Mouse (Mus musculus) erythroblast, adult 5-6 weeks (primary cell): ENCODE measurements around the gene Serhl. TPM values are rescaled to one million over a fixed set of nuclear protein-coding genes. Genes with fewer than 3 reads are reported as not detected.
"Not testable (repeated sequence)": the region's sequence is repeated elsewhere in the genome, so short reads cannot be mapped to it uniquely, and the experiment has no call there.

ENCODE experiments used
- ATAC-seq: replicated peaks from 2 replicates; pipeline ENCODE4 v1.8.0; 2016; ENCODE audit warnings: moderate number of reproducible peaks, mild to moderate bottlenecking, moderate TSS enrichment, inconsistent platforms; ENCODE audit not compliant: poor library complexity, low FRiP score, severe bottlenecking
- total RNA-seq, 2 experiments: library from RNA; stranded (forward) in 1 of 2; stranded (reverse) in 1 of 2; fragments of 150-400 nt in 1 of 2; fragments of 200-764, 138-1000 nt in 1 of 2; gene quantifications; 2 replicates each; pipeline versions ENCODE4 v1.2.3 to v1.2.4; 2015 to 2017; ENCODE audit warnings: low replicate concordance in 2 of 2

The Serhl gene
- 14.2 and 18.3 TPM in 2 replicates for total RNA-seq (2015; ENCODE audit: low replicate concordance)
- total RNA-seq (2017; ENCODE audit: low replicate concordance): 7.0 and 19.4 TPM in 2 replicates

DNA sequence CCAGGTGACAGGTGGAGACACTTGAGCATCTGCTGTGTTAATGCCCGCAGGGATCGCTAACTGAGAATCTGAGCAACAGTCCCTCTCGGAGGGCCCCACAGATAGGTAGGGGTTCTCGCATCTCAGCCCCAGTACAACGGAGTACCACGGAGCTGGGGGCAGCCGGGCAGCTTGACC is at the start of gene Serhl:
TSS of gene Serhl (plus strand) at position 78 of the 177 bp plus-strand sequence.
- no peak for ATAC-seq

- no peak for ATAC-seq
Observed at GRCm38 (mm10) chr15:83040156-83040555, 49.1 kb upstream of the Serhl start.

DNA sequence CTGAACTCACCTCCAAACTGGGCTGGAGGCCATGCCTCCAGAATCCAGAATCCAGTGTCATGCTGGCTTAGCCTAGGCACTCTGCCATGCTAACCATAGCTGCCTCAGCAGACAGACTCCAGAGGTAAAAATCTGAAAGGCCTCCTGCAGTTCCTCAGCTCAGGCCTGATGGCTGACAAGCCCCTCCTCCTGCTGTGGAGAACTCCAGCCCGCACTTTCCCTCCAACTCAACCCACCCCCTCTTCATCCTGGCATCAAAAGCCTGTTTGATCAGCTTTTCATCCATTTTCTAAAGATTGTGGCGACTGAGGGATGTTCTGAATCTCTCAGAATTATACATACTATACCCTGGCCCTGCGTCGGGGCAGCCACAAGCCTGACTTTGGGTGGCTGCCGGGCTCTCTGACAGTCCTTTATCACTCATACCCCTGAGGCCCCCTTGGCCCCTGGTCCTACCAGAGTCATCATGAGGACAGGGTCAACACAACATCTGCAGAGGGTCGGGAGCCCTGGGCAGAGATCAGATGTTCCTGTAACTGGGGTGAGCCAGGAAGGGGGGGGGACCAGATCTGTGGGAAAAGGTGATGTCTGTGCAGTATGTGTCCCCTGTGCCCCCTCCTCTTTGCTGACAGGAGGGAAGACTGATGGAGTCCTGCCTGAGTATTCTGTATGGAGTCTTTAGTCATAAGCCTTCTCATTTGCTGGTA is 46.5 kb upstream of the Serhl start:
- no peak for ATAC-seq

DNA sequence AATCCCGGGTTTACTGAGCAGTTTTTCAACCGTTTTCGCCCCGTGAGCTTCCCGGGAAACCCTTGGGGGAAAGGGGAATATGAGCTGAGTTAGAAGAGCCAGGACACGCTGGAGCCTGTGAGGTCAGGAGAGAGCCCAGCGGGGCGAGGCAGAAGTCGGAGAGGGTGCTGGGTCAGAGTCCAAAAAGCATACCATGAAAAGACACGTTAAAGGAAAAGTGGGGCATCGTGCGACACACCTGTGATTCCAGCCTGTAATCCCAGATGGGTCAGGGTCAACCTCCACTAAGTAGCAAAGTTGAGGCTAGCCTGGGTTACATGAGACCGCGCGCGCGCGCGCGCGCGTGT is 46.0 kb upstream of the Serhl start:
- ATAC-seq: no peak

DNA sequence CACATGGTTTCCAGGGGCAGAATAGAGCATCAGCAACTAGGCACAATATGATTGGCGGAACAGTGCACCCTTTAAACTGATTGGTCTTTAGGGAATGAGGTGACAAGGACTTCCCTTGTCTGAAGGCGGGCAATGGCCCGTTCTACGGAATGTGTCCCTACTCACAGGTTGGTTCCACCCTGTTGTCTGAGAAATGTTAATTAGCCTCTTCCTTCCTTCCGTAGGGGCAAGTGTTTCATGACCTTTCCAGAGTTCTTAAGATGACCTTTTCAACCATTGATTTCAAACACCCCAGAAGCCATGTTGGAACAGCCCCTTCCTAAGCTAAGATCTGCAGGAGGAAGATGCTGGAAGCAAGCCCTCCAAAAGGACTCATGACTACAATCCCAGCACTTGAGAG is 43.7 kb upstream of the Serhl start:
- ATAC-seq: not testable (repeated sequence)

DNA sequence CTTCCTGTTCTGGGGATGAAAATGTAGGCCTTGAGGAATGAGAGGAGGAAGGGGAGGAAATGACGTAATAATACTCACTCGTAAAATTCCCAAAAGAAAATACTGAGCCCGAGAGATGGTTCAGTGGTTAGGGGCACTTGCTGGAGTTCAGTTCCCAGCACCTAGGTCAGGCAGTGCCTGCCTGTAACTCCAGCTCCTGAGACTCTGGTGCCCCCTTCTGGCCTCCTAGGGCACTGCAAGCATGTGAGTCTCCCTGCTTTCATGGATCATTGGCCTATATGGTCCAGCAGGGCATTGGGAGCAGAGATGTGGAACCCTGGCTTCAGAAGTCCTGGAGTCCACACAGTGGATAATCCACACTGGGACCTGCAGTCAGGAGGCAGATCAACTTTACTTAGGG is 43.0 kb upstream of the Serhl start:
- peak; percentile 51; the same call in 1 of the 2 replicates for ATAC-seq

DNA sequence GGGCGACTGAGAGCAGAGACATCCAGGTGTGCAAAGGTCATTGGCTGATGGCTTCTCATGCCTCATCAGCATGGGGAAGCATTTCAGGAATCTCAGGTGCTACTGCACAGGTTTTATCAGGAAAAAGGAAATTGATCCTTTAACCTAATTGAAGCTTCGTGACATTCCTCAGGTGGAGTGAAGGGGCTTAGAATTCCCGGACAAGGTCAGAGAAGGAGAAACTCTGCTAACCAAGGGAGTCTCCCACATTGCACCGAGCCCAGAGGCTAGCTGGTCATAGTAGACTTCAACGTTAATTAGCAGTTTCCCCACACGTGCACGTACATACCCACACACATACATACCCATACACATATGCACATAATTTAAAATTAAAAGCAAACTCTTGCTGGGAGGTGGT is 42.6 kb upstream of the Serhl start:
- ATAC-seq: no peak

DNA sequence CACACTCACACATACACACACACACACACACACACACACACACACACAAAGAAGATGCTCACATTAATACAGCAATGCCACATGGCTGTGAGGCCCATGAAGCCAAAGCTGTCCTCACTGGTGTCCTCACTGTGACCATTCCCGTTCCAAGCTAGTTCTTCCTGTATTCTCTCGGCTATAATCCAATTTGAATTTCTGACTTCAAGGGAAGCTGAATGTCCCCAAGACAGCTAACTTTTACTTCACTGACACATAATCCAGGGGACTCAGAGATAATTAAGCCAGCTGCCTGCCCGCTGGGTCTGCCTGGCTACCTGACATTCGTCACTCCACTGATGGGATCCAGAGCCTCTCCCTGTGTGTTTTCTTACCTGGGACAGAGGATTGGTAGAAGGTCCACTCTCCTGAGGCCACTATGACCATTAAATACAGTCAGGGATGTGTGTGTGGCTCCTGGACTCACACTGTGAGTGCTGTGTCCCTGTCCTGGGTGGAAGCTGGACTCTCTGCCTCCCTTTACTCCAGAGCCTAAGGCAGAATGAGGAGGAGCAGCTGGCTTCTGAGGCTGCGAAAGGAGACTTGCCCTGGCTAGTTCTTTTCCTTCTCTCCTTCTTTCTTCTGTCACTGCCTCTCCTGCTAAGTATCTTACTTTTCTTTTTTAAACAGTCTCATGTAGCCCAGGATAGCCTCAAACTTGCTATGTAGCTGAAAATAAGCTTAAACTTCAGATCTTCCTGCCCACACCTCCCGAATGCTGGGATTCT is 36.8 kb upstream of the Serhl start:
- no peak for ATAC-seq

- no peak for ATAC-seq
Observed at GRCm38 (mm10) chr15:83053261-83053660, 36.0 kb upstream of the Serhl start.

DNA sequence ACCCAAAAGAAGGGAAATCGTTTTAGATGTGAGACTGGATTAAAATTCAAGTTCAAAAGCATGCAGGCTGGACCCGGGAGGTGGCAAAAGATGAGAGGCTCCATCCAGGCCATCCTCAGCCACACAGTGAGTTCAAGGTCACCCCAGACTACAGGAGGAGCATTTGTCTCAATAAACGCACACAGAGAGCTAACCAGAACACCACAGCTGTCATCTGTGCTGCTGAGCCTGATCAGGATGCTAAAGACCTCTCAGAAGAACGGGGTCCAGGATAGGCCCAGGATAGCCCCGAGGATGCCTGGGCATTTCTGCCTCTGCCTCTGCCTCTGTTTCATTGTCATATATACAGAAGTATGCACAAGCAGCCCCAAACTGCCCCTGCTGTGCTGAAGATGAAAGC is 33.7 kb upstream of the Serhl start:
- ATAC-seq: no peak

DNA sequence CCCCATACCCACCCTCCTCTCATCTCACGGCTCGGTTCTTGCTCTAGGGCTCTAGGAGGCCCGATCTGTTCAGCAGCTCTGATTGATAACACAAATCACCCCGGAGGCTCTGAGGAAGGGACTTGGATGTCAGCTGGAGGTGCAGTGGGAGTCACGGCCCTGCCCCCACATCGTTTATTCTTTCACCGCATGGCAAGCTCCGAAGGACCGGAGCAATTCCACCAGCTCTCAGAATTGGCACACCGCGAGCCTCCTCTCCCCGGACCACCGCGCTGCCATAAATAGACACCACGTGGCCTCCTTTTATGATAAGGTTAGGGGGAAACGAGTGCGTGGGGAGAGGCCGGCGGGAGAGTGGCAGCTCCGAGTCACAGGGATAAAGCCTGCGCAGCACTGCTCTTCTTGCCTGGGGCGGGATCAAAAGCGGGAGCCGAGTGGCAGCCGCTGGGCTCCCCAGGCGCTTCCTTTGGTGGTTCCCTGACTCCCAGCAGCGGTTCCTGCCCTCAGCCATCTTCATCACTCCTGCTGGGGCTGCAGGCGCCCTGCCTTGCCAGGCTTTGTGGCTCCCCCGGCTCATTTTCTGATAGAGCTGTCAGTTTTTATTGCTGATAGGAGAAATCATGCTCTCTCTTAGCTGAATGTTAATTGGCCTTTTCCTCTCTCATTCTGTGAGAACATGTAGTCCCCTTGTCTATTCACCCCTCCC is 32.8 kb upstream of the Serhl start:
- no peak for ATAC-seq

- ATAC-seq: no peak
Observed at GRCm38 (mm10) chr15:83057533-83057932, 31.8 kb upstream of the Serhl start.

DNA sequence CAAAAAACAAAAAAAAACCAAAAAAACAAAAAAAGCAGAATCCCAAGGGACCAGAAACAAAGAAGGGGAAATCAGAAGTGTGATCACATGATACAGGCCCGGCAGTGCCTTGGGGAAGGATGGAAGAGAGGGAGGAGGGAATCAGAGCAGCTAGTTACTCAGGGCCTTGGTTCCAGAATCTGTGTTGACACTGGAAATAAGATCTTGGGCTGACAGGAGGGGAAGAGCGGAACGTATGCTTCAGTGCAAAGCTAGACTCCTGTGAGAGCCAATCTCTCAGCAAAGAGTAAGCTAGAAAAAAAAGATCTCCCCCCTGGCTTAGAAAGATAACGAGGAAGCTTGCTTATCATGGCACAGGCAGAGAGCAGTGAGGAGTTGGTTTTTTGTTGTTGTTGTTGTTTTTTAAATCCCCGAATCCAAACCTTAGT is 30.1 kb upstream of the Serhl start:
- ATAC-seq: no peak

DNA sequence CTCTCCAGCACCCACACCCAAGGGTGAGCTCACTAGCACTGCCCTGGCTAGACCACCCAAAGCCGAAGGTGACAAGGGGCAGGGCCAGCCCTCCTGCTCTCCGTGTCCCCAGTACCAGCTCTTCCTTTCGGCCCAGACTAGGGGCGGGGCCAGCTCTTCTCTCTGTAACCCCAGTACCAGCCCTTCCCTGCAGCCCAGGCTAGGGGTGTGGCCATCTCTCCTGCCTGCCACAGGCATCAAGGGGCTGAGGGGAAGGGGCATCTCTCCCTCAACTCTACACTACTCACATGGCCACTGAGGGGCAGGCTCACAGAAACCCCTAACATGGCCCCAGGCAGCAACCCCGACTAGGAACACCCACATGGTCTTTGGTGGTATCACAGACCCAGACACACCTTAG is 27.6 kb upstream of the Serhl start:
- ATAC-seq: no peak

GRCm38 (mm10) chr15:83062582-83062981 is 26.7 kb upstream of the Serhl start:
- ATAC-seq: not testable (repeated sequence)

DNA sequence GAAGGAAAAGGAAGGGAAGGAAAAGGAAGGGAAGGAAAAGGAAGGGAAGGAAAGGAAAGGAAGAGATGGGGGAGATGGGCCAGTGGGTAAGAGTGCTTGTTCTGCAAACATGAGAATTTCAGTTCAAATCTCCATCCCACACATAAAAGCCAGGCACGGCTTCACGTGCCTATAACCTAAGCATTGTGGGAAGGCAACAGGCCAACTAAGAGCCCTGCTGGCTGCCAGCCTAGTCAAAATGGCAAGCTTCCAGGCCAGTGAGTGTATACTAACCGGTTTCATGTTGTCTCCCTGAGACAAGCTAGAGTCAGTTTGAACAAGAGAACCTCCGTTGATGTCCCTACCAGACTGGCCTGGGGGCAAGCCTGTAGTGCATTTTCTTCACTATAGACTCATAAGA is 23.8 kb upstream of the Serhl start:
- no peak for ATAC-seq

DNA sequence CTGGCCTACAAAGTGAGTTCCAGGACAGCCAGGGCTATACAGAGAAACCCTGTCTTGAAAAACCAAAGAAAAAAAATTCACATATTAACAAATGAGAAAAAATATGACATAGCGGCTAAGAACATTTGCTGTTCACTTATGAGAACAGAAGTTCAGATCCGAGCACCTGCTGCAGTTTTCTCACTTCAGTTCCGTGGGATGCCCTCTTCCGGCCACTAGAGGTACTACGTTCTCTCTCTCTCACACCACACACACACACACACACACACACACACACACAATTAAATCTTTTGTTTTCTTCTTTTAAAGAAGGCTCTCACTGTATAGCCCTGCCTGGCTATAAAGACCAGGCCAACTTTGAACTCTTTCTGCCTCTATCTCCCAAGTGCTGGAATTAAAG is 21.0 kb upstream of the Serhl start:
- ATAC-seq: no peak

DNA sequence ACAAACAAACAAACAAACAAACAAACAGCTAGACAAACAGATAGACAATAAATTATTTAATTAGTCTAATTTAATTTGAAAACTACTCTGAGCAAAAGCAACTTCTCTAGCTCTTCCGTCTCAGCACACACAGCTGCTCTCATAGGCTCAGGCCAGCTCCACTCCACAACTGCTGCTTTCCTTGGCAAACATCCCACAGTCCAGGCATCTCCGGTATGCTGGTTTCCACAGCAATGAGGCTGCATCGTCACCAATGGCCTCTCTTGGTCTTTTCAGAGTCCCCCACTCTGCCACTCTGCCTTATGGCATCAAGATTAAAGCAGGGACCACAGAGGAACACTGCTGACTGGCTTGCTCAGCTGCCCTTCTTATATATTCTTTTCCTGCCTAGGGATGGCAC is 18.4 kb upstream of the Serhl start:
- ATAC-seq: no peak

GRCm38 (mm10) chr15:83071752-83072151 is 17.6 kb upstream of the Serhl start:
- ATAC-seq: no peak

DNA sequence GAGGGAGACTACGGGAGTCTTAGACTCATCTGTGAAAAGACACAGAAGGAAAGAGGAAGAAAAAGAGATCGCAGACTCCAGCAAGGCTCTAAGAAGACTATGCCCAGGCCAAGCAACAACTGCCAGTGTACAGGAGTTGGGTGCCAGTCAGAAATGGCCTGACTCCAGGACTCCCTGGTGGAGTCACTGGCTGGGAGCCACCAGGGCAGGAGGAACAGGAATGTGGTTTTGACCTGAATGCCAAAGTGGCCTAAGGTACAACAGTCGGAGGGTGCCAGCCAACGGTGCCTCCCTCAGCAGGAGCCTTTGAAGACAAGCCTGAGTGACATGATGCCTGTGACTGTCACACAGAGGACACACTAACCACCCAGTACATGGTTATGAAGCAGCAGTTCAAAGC is 15.1 kb upstream of the Serhl start:
- 0 out of 2 replicates have a peak, but pooled peaks have one; percentile 29 for ATAC-seq
